Mouse (Mus musculus): ENCODE measurements around the gene Pcgf3. TPM values are rescaled to one million over a fixed set of nuclear protein-coding genes. Genes with fewer than 3 reads are reported as not detected.

The Pcgf3 gene
- 9.0 and 10.2 TPM in 2 replicates for polyA plus RNA-seq (2012; rRNA removed)

- WGBS = under 1% methylated on average over 62 of the region's 62 CpGs
- Histone ChIP-seq H3K27ac (ENCODE audit: insufficient read depth, low read depth, low read length) (peak within 1 kb of the TSS; percentile 29), H3K4me1 (ENCODE audit: control insufficient read depth, insufficient read depth, low read length) (peaks cover 16% of the 10 kb centered on the region), H3K4me3 (ENCODE audit: insufficient read depth, low read depth, low read length) (peak within 1 kb of the TSS; percentile 82), H3K27me3 (replicated peaks; ENCODE audit: control insufficient read depth, insufficient read depth, low read length) (no peaks in the 10 kb centered on the region), H3K36me3 (ENCODE audit: control insufficient read depth, insufficient read depth, low read length) (no peaks in the 10 kb centered on the region)
- TF ChIP-seq CTCF (conservative IDR thresholded peaks at IDR 0.05; ENCODE audit: insufficient read depth, insufficient read length, low read depth, low read length) (no peak), POLR2A (IDR thresholded peaks at IDR 0.05; ENCODE audit: low read depth, low read length) (no peak)
- DNase-seq = peak; percentile 99
Measured at GRCm38 (mm10) chr5:108461082-108462065, at the start of gene Pcgf3. Pcgf3 (plus strand) TSS chr5:108461232.

- WGBS = 72% methylated on average over 2 of the region's 2 CpGs
- no peak overlapping the region for H3K27ac ChIP-seq (ENCODE audit: insufficient read depth, low read depth, low read length)
- H3K36me3 ChIP-seq (ENCODE audit: control insufficient read depth, insufficient read depth, low read length) = no peaks in the 10 kb centered on the region
- DNase-seq = no peak
- H3K4me3 ChIP-seq (ENCODE audit: insufficient read depth, low read depth, low read length) = no peak overlapping the region
- H3K4me1 ChIP-seq (ENCODE audit: control insufficient read depth, insufficient read depth, low read length) = no peaks in the 10 kb centered on the region
- no peaks in the 10 kb centered on the region for H3K27me3 ChIP-seq (replicated peaks; ENCODE audit: control insufficient read depth, insufficient read depth, low read length)
- TF ChIP-seq CTCF (conservative IDR thresholded peaks at IDR 0.05; ENCODE audit: insufficient read depth, insufficient read length, low read depth, low read length) (no peak), POLR2A (IDR thresholded peaks at IDR 0.05; ENCODE audit: low read depth, low read length) (no peak)
Measured at GRCm38 (mm10) chr5:108414711-108415110, 46.3 kb upstream of the Pcgf3 start.

GRCm38 (mm10) chr5:108422741-108423140, 38.3 kb upstream of the Pcgf3 start:
- no peak overlapping the region for H3K27ac ChIP-seq (ENCODE audit: insufficient read depth, low read depth, low read length)
- DNase-seq = no peak
- no peaks in the 10 kb centered on the region for H3K36me3 ChIP-seq (ENCODE audit: control insufficient read depth, insufficient read depth, low read length)
- H3K27me3 ChIP-seq (replicated peaks; ENCODE audit: control insufficient read depth, insufficient read depth, low read length) = no peaks in the 10 kb centered on the region
- no peak overlapping the region for H3K4me3 ChIP-seq (ENCODE audit: insufficient read depth, low read depth, low read length)
- no peak for TF ChIP-seq CTCF (conservative IDR thresholded peaks at IDR 0.05; ENCODE audit: insufficient read depth, insufficient read length, low read depth, low read length)
- no peak for TF ChIP-seq POLR2A (IDR thresholded peaks at IDR 0.05; ENCODE audit: low read depth, low read length)
- 71% methylated on average over 3 of the region's 3 CpGs for WGBS
- H3K4me1 ChIP-seq (ENCODE audit: control insufficient read depth, insufficient read depth, low read length) = no peaks in the 10 kb centered on the region

- no peak for TF ChIP-seq POLR2A (IDR thresholded peaks at IDR 0.05; ENCODE audit: low read depth, low read length)
- TF ChIP-seq CTCF (conservative IDR thresholded peaks at IDR 0.05; ENCODE audit: insufficient read depth, insufficient read length, low read depth, low read length) = no peak
Measured at GRCm38 (mm10) chr5:108423427-108423826, 37.6 kb upstream of the Pcgf3 start.

GRCm38 (mm10) chr5:108427186-108427585, 33.8 kb upstream of the Pcgf3 start:
- TF ChIP-seq CTCF (conservative IDR thresholded peaks at IDR 0.05; ENCODE audit: insufficient read depth, insufficient read length, low read depth, low read length) = peak; percentile 98; the same call in 1 of the 2 replicates
- TF ChIP-seq POLR2A (IDR thresholded peaks at IDR 0.05; ENCODE audit: low read depth, low read length) = no peak

More at GRCm38 (mm10) chr5:108423427-108423826, 37.6 kb upstream of the Pcgf3 start:
- Histone ChIP-seq H3K27ac (ENCODE audit: insufficient read depth, low read depth, low read length) (no peak overlapping the region), H3K4me3 (ENCODE audit: insufficient read depth, low read depth, low read length) (no peak overlapping the region), H3K4me1 (ENCODE audit: control insufficient read depth, insufficient read depth, low read length) (no peaks in the 10 kb centered on the region), H3K36me3 (ENCODE audit: control insufficient read depth, insufficient read depth, low read length) (no peaks in the 10 kb centered on the region), H3K27me3 (replicated peaks; ENCODE audit: control insufficient read depth, insufficient read depth, low read length) (no peaks in the 10 kb centered on the region)
- no peak for DNase-seq
- 90% methylated on average over 2 of the region's 2 CpGs for WGBS

GRCm38 (mm10) chr5:108431196-108431595, 29.8 kb upstream of the Pcgf3 start:
- Histone ChIP-seq H3K4me3 (ENCODE audit: insufficient read depth, low read depth, low read length) (no peak overlapping the region), H3K4me1 (ENCODE audit: control insufficient read depth, insufficient read depth, low read length) (peaks cover 11% of the 10 kb centered on the region; the same call in 1 of the 2 replicates), H3K27me3 (replicated peaks; ENCODE audit: control insufficient read depth, insufficient read depth, low read length) (no peaks in the 10 kb centered on the region), H3K27ac (ENCODE audit: insufficient read depth, low read depth, low read length) (no peak overlapping the region), H3K36me3 (ENCODE audit: control insufficient read depth, insufficient read depth, low read length) (no peaks in the 10 kb centered on the region)
- TF ChIP-seq CTCF (conservative IDR thresholded peaks at IDR 0.05; ENCODE audit: insufficient read depth, insufficient read length, low read depth, low read length) = no peak
- no peak for TF ChIP-seq POLR2A (IDR thresholded peaks at IDR 0.05; ENCODE audit: low read depth, low read length)
- no peak for DNase-seq
- 84% methylated on average over 6 of the region's 6 CpGs for WGBS

More at GRCm38 (mm10) chr5:108427186-108427585, 33.8 kb upstream of the Pcgf3 start:
- DNase-seq = peak; percentile 67
- Histone ChIP-seq H3K4me3 (ENCODE audit: insufficient read depth, low read depth, low read length) (no peak overlapping the region), H3K27ac (ENCODE audit: insufficient read depth, low read depth, low read length) (no peak overlapping the region), H3K4me1 (ENCODE audit: control insufficient read depth, insufficient read depth, low read length) (no peaks in the 10 kb centered on the region), H3K36me3 (ENCODE audit: control insufficient read depth, insufficient read depth, low read length) (no peaks in the 10 kb centered on the region), H3K27me3 (replicated peaks; ENCODE audit: control insufficient read depth, insufficient read depth, low read length) (no peaks in the 10 kb centered on the region)
- 38% methylated on average over 1 of the region's 1 CpGs for whole genome bisulfite sequencing

Data from kidney, adult 2 months (tissue).